Mouse (Mus musculus) liver, embryonic 15.5 days (tissue): ENCODE results near the gene Syvn1. TPM values are rescaled to one million over a fixed set of nuclear protein-coding genes. Genes with fewer than 3 reads are reported as not detected.
"Not testable (repeated sequence)": the region's sequence is repeated elsewhere in the genome, so short reads cannot be mapped to it uniquely, and the experiment has no call there.

Source experiments
- ATAC-seq: fragments of 200-750 bp; cut with Nextera tagmentation; 2 replicates; pipeline ENCODE4 v1.8.0; 2017; ENCODE audit warnings: moderate number of reproducible peaks, mild to moderate bottlenecking, moderate library complexity; ENCODE audit not compliant: insufficient read depth
- H3K27ac ChIP-seq: fragments of 300-500 bp; sonication (generic); replicated peaks from 2 replicates; pipeline ENCODE4 v1.5.1; 2015; ENCODE audit warnings: mild to moderate bottlenecking, inconsistent platforms
- H3K27me3 ChIP-seq: fragments of 300-500 bp; sonication (generic); 2 replicates; pipeline ENCODE4 v1.6.1; 2015; ENCODE audit warnings: mild to moderate bottlenecking, inconsistent platforms
- H3K36me3 ChIP-seq: fragments of 300-500 bp; sonication (generic); replicated peaks from 2 replicates; pipeline ENCODE4 v1.6.1; 2015; ENCODE audit warnings: moderate library complexity, mild to moderate bottlenecking, inconsistent platforms
- H3K4me1 ChIP-seq: fragments of 300-500 bp; sonication (generic); replicated peaks from 2 replicates; pipeline ENCODE4 v1.6.1; 2015; ENCODE audit warnings: inconsistent platforms
- H3K4me2 ChIP-seq: fragments of 300-500 bp; sonication (generic); 2 replicates; pipeline ENCODE4 v1.6.1; 2015; ENCODE audit warnings: moderate library complexity, mild to moderate bottlenecking, inconsistent platforms
- H3K4me3 ChIP-seq: fragments of 300-500 bp; sonication (generic); replicated peaks from 2 replicates; pipeline ENCODE4 v1.5.1; 2015; ENCODE audit warnings: mild to moderate bottlenecking, inconsistent platforms
- H3K9ac ChIP-seq: fragments of 300-500 bp; sonication (generic); 2 replicates; pipeline ENCODE4 v1.6.1; 2015; ENCODE audit warnings: moderate library complexity, mild to moderate bottlenecking, inconsistent platforms
- H3K9me3 ChIP-seq: fragments of 300-500 bp; sonication (generic); replicated peaks from 2 replicates; pipeline ENCODE4 v1.6.1; 2016; ENCODE audit warnings: inconsistent platforms
- WGBS: fragments of 180-500 bp; shearing (Covaris S2); methylation state at CpG from one replicate; pipeline ENCODE4 v1.1.7; 2015; ENCODE audit warnings: mixed read lengths; ENCODE audit not compliant: insufficient replicate concordance; 5-methylcytosine and 5-hydroxymethylcytosine counted together
- polyA plus RNA-seq: library from polyadenylated mRNA; unstranded; fragments of >200 nt; fragmentation: Nextera tagmentation; extraction: Ambion mirVana; gene quantifications from 2 replicates; pipeline ENCODE4 v1.2.1, GENCODE M21; 2015

Gene Syvn1
- polyA plus RNA-seq, 1 experiment from 2014 or later = 13.3 TPM

DNA sequence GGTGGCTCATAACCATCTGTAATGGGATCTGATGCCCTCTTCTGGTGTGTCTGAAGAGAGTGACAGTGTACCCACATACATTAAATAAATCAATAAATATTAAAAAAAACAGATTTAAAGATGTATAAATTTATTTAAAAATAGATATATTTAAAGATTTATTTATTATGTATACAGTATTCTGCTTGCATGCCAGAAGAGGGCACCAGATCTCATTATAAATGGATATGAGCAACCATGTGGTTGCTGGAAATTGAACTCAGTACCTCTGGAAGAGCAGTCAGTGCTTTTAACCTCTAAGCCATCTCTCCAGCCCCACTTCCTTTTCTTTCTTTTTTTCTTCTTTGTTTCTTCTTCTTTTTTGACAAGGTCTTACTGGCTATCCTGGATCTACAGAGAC lies 6.4 kb upstream of the Syvn1 start:
- H3K36me3 ChIP-seq = no peaks in the 10 kb centered on the region
- ATAC-seq = no peak
- no peaks in the 10 kb centered on the region for H3K27me3 ChIP-seq
- H3K9me3 ChIP-seq = no peaks in the 10 kb centered on the region
- peaks cover 17% of the 10 kb centered on the region for H3K4me1 ChIP-seq
- H3K4me2 ChIP-seq = no peak overlapping the region
- H3K4me3 ChIP-seq = no peak overlapping the region
- no peak overlapping the region for H3K27ac ChIP-seq
- H3K9ac ChIP-seq = no peak overlapping the region

- Histone ChIP-seq H3K9ac (no peak overlapping the region), H3K27me3 (no peaks in the 10 kb centered on the region), H3K36me3 (no peaks in the 10 kb centered on the region), H3K4me2 (no peak overlapping the region), H3K4me3 (no peak overlapping the region), H3K27ac (no peak overlapping the region), H3K4me1 (peaks cover 21% of the 10 kb centered on the region), H3K9me3 (no peaks in the 10 kb centered on the region)
- 75% methylated on average over 9 of the region's 9 CpGs for WGBS
- no peak for ATAC-seq
These were observed 4.1 kb upstream of the Syvn1 start for GRCm38 (mm10) chr19:6042293-6042692.

DNA sequence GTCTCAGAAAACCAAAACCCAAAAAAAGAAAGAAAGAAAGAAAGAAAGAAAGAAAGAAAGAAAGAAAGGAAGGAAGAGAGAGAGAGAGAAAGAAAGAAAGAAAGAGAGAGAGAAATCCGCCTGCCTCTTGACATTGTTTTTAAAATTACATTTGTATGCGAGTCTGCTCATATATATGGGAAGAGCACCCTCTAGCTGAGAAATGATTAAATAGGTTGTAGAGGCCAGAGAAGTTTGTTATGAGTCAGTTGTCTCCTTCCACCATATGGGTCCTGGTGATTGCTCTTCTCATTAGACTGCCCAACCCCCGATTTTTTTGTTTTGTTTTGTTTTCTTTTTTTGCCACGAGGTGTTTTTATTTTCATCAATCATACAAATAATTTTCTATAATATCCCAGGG lies 2.3 kb upstream of the Syvn1 start:
- peaks cover 13% of the 10 kb centered on the region for H3K36me3 ChIP-seq
- H3K27me3 ChIP-seq, H3K9ac ChIP-seq, H3K4me3 ChIP-seq, ATAC-seq, H3K27ac ChIP-seq, H3K9me3 ChIP-seq, H3K4me2 ChIP-seq: not testable (repeated sequence)
- peaks cover 36% of the 10 kb centered on the region for H3K4me1 ChIP-seq
- WGBS = 30% methylated on average over 4 of the region's 4 CpGs

GRCm38 (mm10) chr19:6045366-6046293 lies 746 bp upstream of the Syvn1 start:
- H3K36me3 ChIP-seq = peaks cover 28% of the 10 kb centered on the region
- peak overlapping the region; percentile 77 for H3K4me2 ChIP-seq
- peak overlapping the region; percentile 87 for H3K4me3 ChIP-seq
- H3K27me3 ChIP-seq = no peaks in the 10 kb centered on the region
- H3K4me1 ChIP-seq = peaks cover 42% of the 10 kb centered on the region
- no peaks in the 10 kb centered on the region for H3K9me3 ChIP-seq
- 12% methylated on average over 20 of the region's 20 CpGs for WGBS
- H3K27ac ChIP-seq = peak overlapping the region; percentile 99
- H3K9ac ChIP-seq = peak overlapping the region; percentile 73
- peak; percentile 55 for ATAC-seq

DNA sequence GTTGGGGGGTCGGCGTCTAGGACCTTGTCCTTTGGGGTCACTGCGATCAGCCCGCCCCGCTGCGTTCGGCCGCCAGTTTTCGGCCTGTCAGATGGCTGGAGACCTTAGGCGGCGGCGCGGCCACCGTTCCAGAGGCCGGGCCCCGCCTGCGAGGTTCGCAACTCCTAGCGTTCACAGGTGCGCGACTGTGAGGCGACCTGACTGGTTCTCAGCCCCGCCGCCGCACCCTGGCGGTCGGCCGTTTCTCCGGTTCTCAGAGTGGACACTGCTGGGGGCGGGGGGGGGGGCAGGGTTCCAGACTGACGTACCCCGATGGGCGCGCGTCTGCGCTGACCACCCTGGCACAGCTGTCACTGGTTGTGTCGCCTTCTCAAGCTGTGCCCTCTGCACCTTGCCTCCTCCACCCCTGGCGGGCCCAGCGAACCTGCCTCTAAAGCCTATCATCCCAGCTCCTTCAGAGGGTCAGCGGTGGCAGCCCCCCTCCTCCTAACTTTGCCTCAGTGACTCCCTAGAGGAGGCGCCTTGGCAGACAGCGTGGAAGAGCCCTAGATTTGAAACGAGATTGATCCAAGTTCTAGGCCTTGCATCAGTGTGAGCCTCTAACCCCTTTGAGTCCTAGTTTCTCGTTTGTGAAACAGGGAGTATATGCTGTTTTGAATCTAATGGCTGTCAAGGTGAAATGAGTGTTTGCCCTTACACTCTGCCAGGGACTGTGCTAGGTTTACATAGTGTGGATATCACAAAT lies 950 bp downstream of the Syvn1 start:
- Histone ChIP-seq H3K4me1 (peaks cover 48% of the 10 kb centered on the region), H3K36me3 (peaks cover 45% of the 10 kb centered on the region), H3K4me3 (peak overlapping the region; percentile 87), H3K27ac (peak overlapping the region; percentile 99), H3K9ac (peak overlapping the region; percentile 73), H3K4me2 (peak overlapping the region; percentile 77), H3K27me3 (no peaks in the 10 kb centered on the region), H3K9me3 (no peaks in the 10 kb centered on the region)
- 1% methylated on average over 44 of the region's 44 CpGs for WGBS
- ATAC-seq = peak; percentile 7

GRCm38 (mm10) chr19:6047899-6048166 lies 1.5 kb downstream of the Syvn1 start:
- 73% methylated on average over 8 of the region's 8 CpGs for WGBS
- H3K9ac ChIP-seq = peak overlapping the region; percentile 73
- H3K4me1 ChIP-seq = peaks cover 48% of the 10 kb centered on the region
- ATAC-seq = no peak
- peaks cover 50% of the 10 kb centered on the region for H3K36me3 ChIP-seq
- peak overlapping the region; percentile 77 for H3K4me2 ChIP-seq
- H3K27me3 ChIP-seq = no peaks in the 10 kb centered on the region
- H3K4me3 ChIP-seq = peak overlapping the region; percentile 87
- H3K9me3 ChIP-seq = no peaks in the 10 kb centered on the region
- peak overlapping the region; percentile 99 for H3K27ac ChIP-seq

DNA sequence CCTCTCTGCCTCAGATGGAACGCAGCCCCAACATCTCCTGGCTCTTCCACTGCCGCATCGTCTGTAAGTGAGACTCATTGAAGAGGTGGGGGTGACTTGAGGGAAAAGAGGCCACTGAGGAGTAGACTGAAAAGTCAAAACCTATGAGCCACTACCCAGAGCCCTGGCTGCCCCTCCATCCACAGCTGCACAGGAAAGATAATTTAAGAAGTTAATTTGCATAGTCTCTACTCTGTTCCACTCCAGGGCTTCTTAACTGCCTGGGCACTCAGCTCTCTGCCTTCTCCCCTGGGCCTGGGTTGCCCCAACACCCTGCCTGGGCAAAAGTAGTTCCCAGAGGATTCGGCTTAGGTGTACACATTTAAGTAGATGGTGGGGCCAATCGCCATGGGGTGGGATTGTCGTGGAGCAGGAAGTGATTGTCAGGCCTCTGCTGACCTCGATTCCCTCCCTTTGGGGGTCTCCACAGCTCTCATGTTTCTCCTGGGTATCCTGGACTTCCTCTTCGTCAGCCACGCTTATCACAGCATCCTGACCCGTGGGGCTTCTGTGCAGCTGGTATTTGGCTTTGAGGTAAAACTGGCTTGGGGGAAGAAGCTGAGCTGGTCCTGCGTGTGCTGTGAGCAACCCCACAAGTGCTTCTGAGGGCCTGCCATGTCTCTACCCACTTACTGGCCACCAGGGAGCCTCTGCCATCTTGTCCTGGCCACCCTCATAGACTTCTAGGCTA lies 2.5 kb downstream of the Syvn1 start:
- peaks cover 60% of the 10 kb centered on the region for H3K36me3 ChIP-seq
- peak overlapping the region; percentile 73 for H3K9ac ChIP-seq
- H3K27me3 ChIP-seq = no peaks in the 10 kb centered on the region
- no peak for ATAC-seq
- peak overlapping the region; percentile 87 for H3K4me3 ChIP-seq
- H3K4me1 ChIP-seq = peaks cover 54% of the 10 kb centered on the region
- WGBS = 48% methylated on average over 11 of the region's 11 CpGs
- H3K27ac ChIP-seq = peak overlapping the region; percentile 99
- H3K9me3 ChIP-seq = no peaks in the 10 kb centered on the region
- H3K4me2 ChIP-seq = peak overlapping the region; percentile 77

DNA sequence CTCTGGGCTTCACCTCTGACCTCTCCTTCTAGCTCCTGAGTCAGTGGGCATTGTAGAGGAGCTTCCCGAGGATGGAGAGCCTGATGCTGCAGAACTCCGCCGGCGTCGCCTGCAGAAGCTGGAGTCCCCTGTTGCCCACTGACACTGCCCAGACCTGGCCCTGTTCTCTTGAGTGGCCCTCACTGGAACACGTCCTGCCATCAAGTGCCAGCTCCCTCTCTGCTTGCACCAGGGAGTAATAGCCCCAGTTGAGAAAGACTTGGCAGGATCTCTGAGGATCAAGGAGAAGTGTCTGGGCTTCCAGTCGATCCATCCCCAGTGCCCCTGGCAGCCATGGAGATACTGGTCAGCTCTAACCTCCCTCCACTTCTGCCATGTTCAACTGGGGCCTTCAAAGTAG lies 6.1 kb downstream of the Syvn1 start:
- Histone ChIP-seq H3K27ac (no peak overlapping the region), H3K4me2 (no peak overlapping the region), H3K36me3 (peaks cover 80% of the 10 kb centered on the region), H3K4me3 (no peak overlapping the region), H3K9ac (no peak overlapping the region), H3K9me3 (no peaks in the 10 kb centered on the region), H3K4me1 (peaks cover 45% of the 10 kb centered on the region), H3K27me3 (no peaks in the 10 kb centered on the region)
- ATAC-seq = no peak
- 83% methylated on average over 7 of the region's 7 CpGs for WGBS

DNA sequence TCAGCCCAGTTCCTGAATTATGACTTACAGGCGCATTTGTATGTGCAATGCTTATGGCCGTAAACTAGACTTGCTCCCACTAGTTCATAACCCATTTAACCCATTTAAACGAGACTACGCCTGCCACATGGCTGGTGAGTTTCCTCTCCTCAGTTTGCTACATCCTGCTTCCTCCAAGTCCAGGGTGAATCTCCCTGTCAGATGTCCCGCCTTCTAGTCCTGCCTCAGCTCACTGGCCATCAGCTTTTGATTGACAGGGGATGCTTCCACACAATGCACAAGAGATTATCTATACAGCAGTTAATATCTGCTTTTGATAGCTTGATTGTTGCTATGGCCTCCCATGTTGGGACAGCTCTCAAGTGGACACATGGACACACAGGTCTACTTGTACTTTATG lies 7.9 kb downstream of the Syvn1 start:
- H3K9ac ChIP-seq = no peak overlapping the region
- H3K4me1 ChIP-seq = peaks cover 37% of the 10 kb centered on the region
- WGBS = 73% methylated on average over 5 of the region's 5 CpGs
- H3K4me2 ChIP-seq = no peak overlapping the region
- no peaks in the 10 kb centered on the region for H3K9me3 ChIP-seq
- H3K4me3 ChIP-seq = no peak overlapping the region
- ATAC-seq = no peak
- no peaks in the 10 kb centered on the region for H3K27me3 ChIP-seq
- H3K27ac ChIP-seq = no peak overlapping the region
- H3K36me3 ChIP-seq = peaks cover 75% of the 10 kb centered on the region

GRCm38 (mm10) chr19:6056696-6057095 lies 10.3 kb downstream of the Syvn1 start:
- no peaks in the 10 kb centered on the region for H3K9me3 ChIP-seq
- H3K9ac ChIP-seq = peak overlapping the region; percentile 88
- peak overlapping the region; percentile 83 for H3K4me2 ChIP-seq
- H3K27ac ChIP-seq = peak overlapping the region; percentile 70
- peak overlapping the region; percentile 81 for H3K4me3 ChIP-seq
- H3K36me3 ChIP-seq = peaks cover 62% of the 10 kb centered on the region
- 46% methylated on average over 4 of the region's 4 CpGs for WGBS
- ATAC-seq = no peak
- peaks cover 47% of the 10 kb centered on the region for H3K4me1 ChIP-seq
- no peaks in the 10 kb centered on the region for H3K27me3 ChIP-seq
